Mouse (Mus musculus) telencephalon, adult 2 months (tissue): ENCODE data around the gene Stx3.

Experiments used
- DNase-seq: peaks from one replicate; pipeline ENCODE4 v3.0.0-alpha.2; 2011; ENCODE audit warnings: low read depth, low spot score

The Stx3 gene

DNA sequence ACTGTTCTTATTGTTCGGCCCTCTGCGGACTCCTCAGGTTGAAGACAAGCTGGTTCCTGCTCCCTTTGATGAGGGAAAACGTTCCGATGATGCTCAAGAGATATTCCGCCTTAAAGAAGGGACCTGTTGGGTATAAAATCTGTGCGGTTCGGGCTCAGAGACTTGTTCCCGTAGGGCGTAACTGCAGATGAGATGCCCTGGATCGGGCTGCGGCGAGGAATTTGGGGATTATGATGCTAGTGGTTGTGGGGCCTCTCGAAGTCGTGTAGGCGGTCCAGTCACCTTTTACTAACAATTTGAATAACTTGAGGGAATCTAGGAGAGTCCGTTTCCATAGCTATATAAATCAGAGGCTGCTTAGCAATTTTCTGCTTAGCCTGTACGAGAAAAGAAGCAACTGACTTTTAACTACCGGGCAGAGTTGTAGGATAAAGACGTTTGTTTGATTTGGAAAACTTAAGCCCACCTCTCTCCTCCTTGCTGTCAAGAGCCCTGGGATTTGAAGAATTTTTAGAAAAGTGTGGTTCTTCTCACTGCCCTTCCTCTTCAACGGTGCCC lies at the start of gene Stx3:
TSS of gene Stx3 (minus strand) at position 261 of the 558 bp plus-strand sequence.
- no peak for DNase-seq

DNA sequence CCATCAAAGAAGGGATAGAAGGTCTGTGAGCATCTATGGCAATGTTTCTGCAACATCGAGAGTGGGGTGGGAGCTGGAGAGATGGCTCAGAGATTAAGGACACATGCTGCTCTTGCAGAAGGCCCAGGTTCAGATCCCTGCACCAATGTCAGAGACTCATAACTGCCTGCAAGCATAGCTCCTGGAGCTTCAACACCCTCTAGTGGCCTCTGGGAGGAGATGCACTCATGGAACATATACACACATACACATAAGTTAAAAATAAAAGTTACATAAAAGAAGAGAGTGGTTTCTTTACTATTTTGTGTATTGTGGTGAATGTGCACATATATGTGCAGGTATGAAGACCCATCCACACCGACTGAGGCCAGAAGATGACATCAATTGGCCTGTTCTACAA lies 48.6 kb upstream of the Stx3 start:
- DNase-seq, result no peak

GRCm38 (mm10) chr19:11860966-11861365 lies 41.8 kb upstream of the Stx3 start, which contains the start of gene Olfr1418:
Gene Olfr1418 (minus strand): TSS chr19:11861066.
- no peak for DNase-seq

GRCm38 (mm10) chr19:11856506-11856905 lies 37.3 kb upstream of the Stx3 start:
- no peak for DNase-seq

GRCm38 (mm10) chr19:11854821-11855220 lies 35.6 kb upstream of the Stx3 start:
- no peak for DNase-seq

DNA sequence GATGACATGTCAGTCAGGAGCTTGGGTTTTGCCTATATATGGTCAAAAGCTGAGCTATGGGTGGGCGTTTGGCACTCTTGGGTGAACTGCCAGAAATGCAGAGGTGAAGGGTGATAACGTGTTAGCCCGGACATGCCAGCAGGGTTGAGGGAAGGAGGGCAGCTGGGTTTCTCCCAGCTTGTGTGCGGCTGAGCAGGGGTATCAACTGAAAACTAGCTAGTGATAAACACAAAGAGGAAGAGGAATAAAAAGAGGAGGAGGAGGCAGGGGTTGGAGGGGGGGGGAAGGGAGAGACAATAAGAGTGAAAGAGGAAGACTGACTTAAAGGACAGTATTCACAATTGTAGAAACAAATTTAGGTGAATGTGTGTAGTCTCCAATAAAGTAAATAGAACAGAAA lies 33.4 kb upstream of the Stx3 start:
- DNase-seq, result no peak

DNA sequence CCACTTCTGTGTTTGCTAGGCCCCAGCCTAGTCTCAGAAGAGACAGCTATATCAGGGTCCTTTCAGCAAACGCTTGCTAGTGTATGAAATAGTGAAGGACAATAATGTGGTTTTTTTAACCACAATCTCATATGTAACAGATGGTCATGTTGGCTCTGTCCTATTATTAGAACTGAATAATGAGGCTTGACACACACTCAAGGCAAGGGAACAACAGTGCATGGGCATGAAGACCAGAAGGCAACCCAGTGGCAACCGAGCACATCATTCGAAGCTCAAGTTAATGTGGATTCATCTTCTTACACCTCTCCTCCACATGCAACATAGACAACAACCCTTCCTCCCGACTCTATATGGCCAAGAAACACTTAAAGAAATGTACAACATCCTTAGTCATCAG lies 27.1 kb upstream of the Stx3 start:
- DNase-seq, result peak; percentile 5

DNA sequence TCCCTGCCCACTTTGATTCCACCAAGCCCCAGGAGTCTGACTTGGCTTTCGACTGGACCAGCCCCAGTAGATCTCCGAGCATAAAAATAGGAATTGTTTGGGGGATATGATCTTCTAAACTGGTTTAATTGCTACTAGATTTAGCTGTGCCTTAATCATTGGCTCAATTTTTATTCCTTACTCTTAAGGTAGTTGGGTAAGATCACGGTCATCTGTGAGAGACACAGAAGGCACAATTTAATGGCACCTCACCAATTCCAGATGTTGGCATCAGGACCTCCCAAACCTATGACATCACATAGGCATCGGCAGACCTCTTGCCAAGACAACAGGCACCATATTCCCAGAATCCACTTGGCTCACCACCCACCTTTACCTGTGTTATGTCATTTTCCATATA lies 19.9 kb upstream of the Stx3 start, which contains the start of gene Olfr1417:
TSS of gene Olfr1417 (minus strand) at position 101 of the 400 bp plus-strand sequence.
- no peak for DNase-seq

- no peak for DNase-seq
These were observed 4.3 kb upstream of the Stx3 start for GRCm38 (mm10) chr19:11823346-11824065.

DNA sequence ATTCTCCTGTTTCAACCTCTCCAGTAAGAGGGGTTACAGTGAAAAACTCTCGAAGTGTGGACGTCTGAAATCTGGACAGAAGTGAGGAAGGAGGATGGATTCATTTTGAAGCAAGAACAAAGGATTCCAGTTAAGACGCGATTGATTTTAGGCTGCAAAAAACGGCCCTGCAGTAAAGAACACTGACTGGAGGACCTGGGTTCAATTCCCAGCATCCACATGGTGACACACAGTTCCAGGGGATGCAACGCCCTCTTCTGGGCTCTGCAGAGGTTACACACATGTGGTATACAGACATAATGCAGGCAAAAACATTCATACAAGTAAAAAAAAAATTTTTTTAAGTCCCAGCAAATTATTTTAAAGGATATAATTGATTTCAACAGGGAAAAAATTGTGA lies 1.0 kb upstream of the Stx3 start:
- DNase-seq, result no peak

DNA sequence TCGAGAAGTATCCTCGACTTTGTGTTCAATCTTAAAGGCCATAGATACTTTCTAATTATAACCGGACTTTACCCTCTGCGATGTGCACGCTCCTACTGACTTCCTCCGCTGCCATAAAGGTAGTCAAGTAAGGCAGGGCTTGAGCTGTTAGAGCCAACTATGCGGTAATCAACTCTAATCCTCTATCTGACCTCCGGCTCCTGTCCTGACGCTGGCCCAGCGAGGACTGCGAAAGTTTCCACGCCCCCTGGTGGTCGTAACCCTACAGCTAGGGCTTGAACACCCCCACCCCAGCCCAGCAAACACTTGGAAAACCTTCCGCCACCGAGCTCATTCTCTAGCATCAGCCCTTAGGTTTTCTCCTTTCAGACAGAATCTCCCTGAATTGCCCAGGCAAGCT lies 597 bp upstream of the Stx3 start:
- DNase-seq, result no peak

DNA sequence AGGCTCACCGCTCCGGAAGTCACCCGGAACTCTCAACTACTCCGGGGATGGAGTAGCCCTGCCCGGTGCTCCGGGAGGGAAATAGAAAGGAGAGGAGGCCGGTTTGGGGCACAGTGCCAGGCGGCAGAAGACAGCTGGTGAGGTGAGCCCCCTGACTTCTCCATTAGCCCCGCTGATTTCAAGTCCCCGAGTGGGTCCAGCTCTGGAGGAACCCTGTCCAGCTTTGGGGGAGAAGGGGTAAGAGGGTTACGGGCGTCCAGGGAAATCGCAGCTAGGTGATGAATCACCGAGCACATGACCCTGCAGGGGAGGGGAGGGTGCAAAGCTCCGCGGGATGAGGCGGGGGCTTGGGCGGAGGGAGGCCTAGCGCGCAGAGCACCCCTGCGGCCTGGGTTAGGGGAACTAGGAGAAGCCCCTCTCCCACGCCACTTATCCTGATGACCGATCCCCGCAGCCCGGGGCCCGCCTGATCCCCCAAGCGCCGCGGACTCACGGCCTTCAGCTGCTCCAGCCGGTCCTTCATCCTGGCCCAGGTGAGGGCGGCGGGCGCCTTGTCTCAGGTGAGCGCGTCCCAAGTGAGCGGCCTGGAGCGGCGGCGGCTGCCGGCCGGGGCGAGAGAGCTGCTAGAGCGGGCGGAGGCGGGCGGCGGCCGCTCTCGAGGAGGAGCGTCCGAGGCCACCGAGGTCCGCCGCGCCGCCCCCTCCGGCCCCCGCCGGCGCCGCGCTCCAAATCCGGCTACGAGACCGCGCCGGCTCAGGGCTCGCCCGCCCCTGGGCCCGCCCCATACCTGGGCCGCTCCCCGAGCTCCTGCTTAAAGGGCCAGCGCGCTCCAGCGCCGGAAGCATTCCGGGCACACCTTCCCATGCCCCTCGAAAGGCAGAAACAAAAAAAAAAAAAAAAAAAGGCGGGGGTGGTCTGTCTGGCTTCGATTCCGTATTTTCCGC lies 732 bp downstream of the Stx3 start:
- peak; percentile 24 for DNase-seq

- DNase-seq, result no peak
These were observed 1.6 kb downstream of the Stx3 start for GRCm38 (mm10) chr19:11817586-11817985.

GRCm38 (mm10) chr19:11816706-11817105 lies 2.5 kb downstream of the Stx3 start:
- no peak for DNase-seq

- DNase-seq, result no peak
These were observed 4.4 kb downstream of the Stx3 start for GRCm38 (mm10) chr19:11814742-11815333.

DNA sequence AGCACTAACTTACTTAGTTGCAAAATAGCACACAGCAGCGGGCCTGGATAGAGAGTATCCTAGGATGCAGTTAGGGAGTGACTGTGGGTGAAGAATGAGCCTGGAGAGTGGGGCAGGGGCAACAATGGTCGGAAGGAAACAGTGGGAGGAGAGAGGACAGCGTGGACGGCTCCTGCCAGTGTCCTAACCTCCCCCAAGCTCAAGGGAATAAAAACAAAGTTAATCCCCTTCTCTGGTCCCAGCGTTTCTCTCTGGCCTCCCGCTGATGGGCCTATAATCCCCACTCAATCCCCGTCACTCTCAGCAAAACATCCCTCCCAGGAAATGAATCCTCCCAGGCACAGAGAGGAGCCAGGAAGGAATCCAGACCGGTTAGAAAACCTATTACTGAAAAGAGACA lies 5.6 kb downstream of the Stx3 start:
- no peak for DNase-seq

DNA sequence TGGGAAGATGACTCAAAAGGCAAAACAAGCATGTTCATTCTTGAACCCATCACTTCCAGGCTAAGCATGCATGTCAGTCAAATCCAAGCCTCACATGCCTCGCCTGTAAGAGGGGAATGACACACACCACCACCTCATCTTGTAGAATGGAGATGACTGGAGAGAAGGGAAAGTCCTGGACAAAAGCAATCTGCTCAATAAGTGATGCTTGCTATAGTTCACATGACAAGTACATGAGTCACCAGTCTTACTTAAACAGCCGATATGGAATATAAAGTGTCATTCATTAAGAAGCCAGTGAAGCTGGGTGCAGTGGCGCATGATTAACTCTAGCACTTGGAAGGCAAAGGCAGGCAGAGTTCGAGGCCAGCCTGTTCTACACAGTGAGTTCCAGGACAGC lies 6.1 kb downstream of the Stx3 start:
- DNase-seq, result no peak

GRCm38 (mm10) chr19:11811688-11812365 lies 7.4 kb downstream of the Stx3 start:
- no peak for DNase-seq

DNA sequence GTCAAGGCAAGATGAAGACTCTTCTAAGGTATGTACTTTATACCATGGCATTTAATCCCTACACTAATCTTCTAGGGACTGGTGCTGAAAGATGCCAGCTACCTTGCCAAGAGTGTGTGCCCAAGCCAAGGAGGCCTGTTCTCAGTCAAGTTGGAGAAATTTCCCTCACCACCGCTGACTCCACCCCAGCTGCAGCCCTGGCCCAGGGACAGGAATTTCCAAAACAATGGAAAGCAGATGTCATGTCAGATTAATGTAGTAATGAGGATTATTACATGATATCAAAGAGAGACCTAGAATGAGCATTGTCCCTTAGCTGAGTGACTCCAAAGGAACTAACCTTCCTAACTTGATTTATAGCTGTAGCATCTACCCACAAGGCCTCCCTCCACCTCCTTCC lies 8.3 kb downstream of the Stx3 start:
- DNase-seq, result no peak

- no peak for DNase-seq
These were observed 9.0 kb downstream of the Stx3 start for GRCm38 (mm10) chr19:11810003-11810758.

DNA sequence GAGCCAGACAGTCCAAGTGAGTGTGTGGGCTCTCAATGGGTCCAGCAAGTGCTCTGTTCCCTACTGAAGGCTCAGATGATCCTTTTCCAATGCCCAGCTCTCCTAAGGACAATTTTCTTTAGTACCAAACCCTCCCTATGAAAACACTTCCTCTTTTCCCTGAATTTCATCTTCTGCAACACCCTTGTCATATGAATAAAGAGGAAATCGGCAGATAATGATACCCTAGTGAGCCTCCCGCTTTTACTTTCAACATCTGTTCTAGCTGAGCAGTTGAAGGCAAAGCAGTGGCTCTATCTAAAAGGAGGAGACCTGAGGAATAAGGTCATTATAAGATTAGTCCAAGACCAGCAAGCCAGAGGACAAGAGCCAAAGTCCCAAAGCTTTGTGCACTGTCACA lies 10.8 kb downstream of the Stx3 start:
- DNase-seq, result no peak
